Mouse (Mus musculus): ENCODE data around the gene Gm8251.

DNA sequence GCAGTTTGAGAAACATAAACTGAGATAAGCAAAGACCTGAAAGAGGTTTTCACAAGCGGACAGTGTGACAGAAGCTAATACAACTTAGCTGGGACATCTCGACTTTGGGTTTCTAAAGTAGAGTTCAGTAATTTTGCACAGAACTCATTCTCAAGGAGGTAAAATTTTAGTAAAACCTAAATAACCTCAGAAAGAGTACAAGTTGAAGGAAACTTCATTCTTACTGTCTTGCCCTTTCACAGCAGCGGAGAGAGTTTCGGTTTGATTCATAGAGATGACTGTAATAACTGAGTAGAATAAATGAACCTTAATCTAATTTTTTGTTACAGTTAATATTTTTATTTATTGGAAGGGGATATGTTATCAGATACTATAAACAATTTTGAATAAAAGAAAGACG lies 28.8 kb downstream of the Gm8251 start:
- TF ChIP-seq CTCF (conservative IDR thresholded peaks at IDR 0.05 in 1 of 2, IDR thresholded peaks at IDR 0.05 in 1 of 2; ENCODE audit: low read depth in 2 of 2, low read length in 2 of 2), result no peak
- TF ChIP-seq E2F4 (IDR thresholded peaks at IDR 0.05; ENCODE audit: insufficient replicate concordance, low read depth, low read length), result no peak
- TF ChIP-seq UBTF (IDR thresholded peaks at IDR 0.05; ENCODE audit: low read depth, low read length), result no peak
- TF ChIP-seq RAD21 (IDR thresholded peaks at IDR 0.05; ENCODE audit: low read depth, low read length), result no peak
- TF ChIP-seq KAT2A (IDR thresholded peaks at IDR 0.05; ENCODE audit: insufficient replicate concordance, low read length), result no peak

Data from CH12.LX (cell line).